Mouse (Mus musculus): ENCODE data around the gene Gramd4. TPM values are rescaled to one million over a fixed set of nuclear protein-coding genes. Genes with fewer than 3 reads are reported as not detected.

The Gramd4 gene
- total and polyA plus RNA-seq, 3 experiments, result 23.2 to 56.8 (median 33.4) TPM

GRCm38 (mm10) chr15:86083261-86083741 is 25.8 kb downstream of the Gramd4 start:
- ATAC-seq (ENCODE audit: extremely low read depth, insufficient number of reproducible peaks, low FRiP score, poor library complexity, severe bottlenecking) (no peak), DNase-seq (ENCODE audit: low spot score) (no peak)
- Histone ChIP-seq H3K9me3 (replicated peaks) (no peaks in the 10 kb centered on the region), H3K36me3 (replicated peaks) (peaks cover 100% of the 10 kb centered on the region), H3K4me1 (ENCODE audit: insufficient read depth, low read depth, low read length) (peaks cover 93% of the 10 kb centered on the region), H3K27me3 (ENCODE audit: insufficient read depth, low read length) (no peaks in the 10 kb centered on the region), H3K4me3 (ENCODE audit: low read depth, low read length) (no peak overlapping the region)
- TF ChIP-seq TAL1 (conservative IDR thresholded peaks at IDR 0.05; ENCODE audit: low read depth, low read length), result no peak
- no peak for TF ChIP-seq GATA1 (IDR thresholded peaks at IDR 0.05; ENCODE audit: borderline replicate concordance, low read length)
- TF ChIP-seq GATA2 (IDR thresholded peaks at IDR 0.05; ENCODE audit: borderline replicate concordance, low read depth, low read length), result no peak
- no peak for TF ChIP-seq CTCF (IDR thresholded peaks at IDR 0.05; ENCODE audit: low read depth, low read length)
- TF ChIP-seq POLR2AphosphoS5 (IDR thresholded peaks at IDR 0.05; ENCODE audit: insufficient replicate concordance, low read depth, low read length), result no peak

GRCm38 (mm10) chr15:86085301-86086225 is 28.1 kb downstream of the Gramd4 start:
- no peak for TF ChIP-seq TAL1 (conservative IDR thresholded peaks at IDR 0.05; ENCODE audit: low read depth, low read length)
- peak; percentile 58 for TF ChIP-seq CTCF (IDR thresholded peaks at IDR 0.05; ENCODE audit: low read depth, low read length)
- Histone ChIP-seq H3K9me3 (replicated peaks) (no peaks in the 10 kb centered on the region), H3K4me1 (ENCODE audit: insufficient read depth, low read depth, low read length) (peaks cover 82% of the 10 kb centered on the region), H3K4me3 (ENCODE audit: low read depth, low read length) (no peak overlapping the region), H3K27me3 (ENCODE audit: insufficient read depth, low read length) (no peaks in the 10 kb centered on the region), H3K36me3 (replicated peaks) (peaks cover 98% of the 10 kb centered on the region)
- ATAC-seq (ENCODE audit: extremely low read depth, insufficient number of reproducible peaks, low FRiP score, poor library complexity, severe bottlenecking) (no peak), DNase-seq (ENCODE audit: low spot score) (no peak)

GRCm38 (mm10) chr15:86086291-86086706 is 28.8 kb downstream of the Gramd4 start:
- H3K36me3 ChIP-seq (replicated peaks), result peaks cover 98% of the 10 kb centered on the region
- TF ChIP-seq CTCF (IDR thresholded peaks at IDR 0.05; ENCODE audit: low read depth, low read length) (no peak), GATA2 (IDR thresholded peaks at IDR 0.05; ENCODE audit: borderline replicate concordance, low read depth, low read length) (no peak), GATA1 (IDR thresholded peaks at IDR 0.05; ENCODE audit: borderline replicate concordance, low read length) (no peak), TAL1 (conservative IDR thresholded peaks at IDR 0.05; ENCODE audit: low read depth, low read length) (no peak), POLR2AphosphoS5 (IDR thresholded peaks at IDR 0.05; ENCODE audit: insufficient replicate concordance, low read depth, low read length) (no peak)

GRCm38 (mm10) chr15:86087591-86088149 is 30.2 kb downstream of the Gramd4 start:
- ATAC-seq (ENCODE audit: extremely low read depth, insufficient number of reproducible peaks, low FRiP score, poor library complexity, severe bottlenecking), result no peak
- H3K27me3 ChIP-seq (ENCODE audit: insufficient read depth, low read length), result no peaks in the 10 kb centered on the region
- H3K4me3 ChIP-seq (ENCODE audit: low read depth, low read length), result no peak overlapping the region
- H3K9me3 ChIP-seq (replicated peaks), result no peaks in the 10 kb centered on the region
- no peak for TF ChIP-seq TAL1 (conservative IDR thresholded peaks at IDR 0.05; ENCODE audit: low read depth, low read length)
- TF ChIP-seq GATA2 (IDR thresholded peaks at IDR 0.05; ENCODE audit: borderline replicate concordance, low read depth, low read length), result no peak
- TF ChIP-seq CTCF (IDR thresholded peaks at IDR 0.05; ENCODE audit: low read depth, low read length), result no peak
- no peak for TF ChIP-seq GATA1 (IDR thresholded peaks at IDR 0.05; ENCODE audit: borderline replicate concordance, low read length)
- TF ChIP-seq POLR2AphosphoS5 (IDR thresholded peaks at IDR 0.05; ENCODE audit: insufficient replicate concordance, low read depth, low read length), result no peak
- peaks cover 98% of the 10 kb centered on the region for H3K36me3 ChIP-seq (replicated peaks)
- DNase-seq (ENCODE audit: low spot score), result no peak
- H3K4me1 ChIP-seq (ENCODE audit: insufficient read depth, low read depth, low read length), result peaks cover 78% of the 10 kb centered on the region

More at GRCm38 (mm10) chr15:86086291-86086706, 28.8 kb downstream of the Gramd4 start:
- Histone ChIP-seq H3K4me1 (ENCODE audit: insufficient read depth, low read depth, low read length) (peaks cover 83% of the 10 kb centered on the region), H3K4me3 (ENCODE audit: low read depth, low read length) (no peak overlapping the region), H3K9me3 (replicated peaks) (no peaks in the 10 kb centered on the region), H3K27me3 (ENCODE audit: insufficient read depth, low read length) (no peaks in the 10 kb centered on the region)
- ATAC-seq (ENCODE audit: extremely low read depth, insufficient number of reproducible peaks, low FRiP score, poor library complexity, severe bottlenecking), result no peak
- DNase-seq (ENCODE audit: low spot score), result no peak

GRCm38 (mm10) chr15:86088266-86088790 is 30.8 kb downstream of the Gramd4 start:
- Histone ChIP-seq H3K4me3 (ENCODE audit: low read depth, low read length) (no peak overlapping the region), H3K4me1 (ENCODE audit: insufficient read depth, low read depth, low read length) (peaks cover 71% of the 10 kb centered on the region), H3K9me3 (replicated peaks) (no peaks in the 10 kb centered on the region), H3K36me3 (replicated peaks) (peaks cover 98% of the 10 kb centered on the region), H3K27me3 (ENCODE audit: insufficient read depth, low read length) (no peaks in the 10 kb centered on the region)
- DNase-seq (ENCODE audit: low spot score) (no peak), ATAC-seq (ENCODE audit: extremely low read depth, insufficient number of reproducible peaks, low FRiP score, poor library complexity, severe bottlenecking) (no peak)
- TF ChIP-seq CTCF (IDR thresholded peaks at IDR 0.05; ENCODE audit: low read depth, low read length) (no peak), GATA2 (IDR thresholded peaks at IDR 0.05; ENCODE audit: borderline replicate concordance, low read depth, low read length) (no peak), POLR2AphosphoS5 (IDR thresholded peaks at IDR 0.05; ENCODE audit: insufficient replicate concordance, low read depth, low read length) (no peak), TAL1 (conservative IDR thresholded peaks at IDR 0.05; ENCODE audit: low read depth, low read length) (no peak), GATA1 (IDR thresholded peaks at IDR 0.05; ENCODE audit: borderline replicate concordance, low read length) (no peak)

Measured in G1E (cell line).